22 mouse cellular contexts compared by ENCODE assay signal in the genomic region with DNA sequence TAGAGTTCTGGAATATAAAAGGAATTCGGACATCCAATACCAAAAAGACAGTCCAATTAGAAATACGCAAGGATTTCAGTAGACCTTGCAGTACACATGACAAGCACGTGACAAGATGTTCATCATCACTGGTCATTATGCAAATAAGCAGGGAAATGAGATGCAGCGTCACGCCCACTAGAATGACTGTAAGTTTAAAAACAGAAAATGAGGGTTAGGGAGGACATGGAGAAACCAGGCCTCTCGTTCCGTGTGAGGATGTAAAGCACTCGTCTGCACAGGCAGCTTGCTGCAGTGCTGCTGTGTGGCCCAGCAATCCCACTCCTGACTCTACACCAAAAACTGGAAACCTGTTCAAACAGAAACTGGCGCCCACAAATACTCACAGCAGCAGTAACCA. TPM values are rescaled to one million over a fixed set of nuclear protein-coding genes. Genes with fewer than 3 reads are reported as not detected.
DNase-seq lines count a peak whose midpoint lies in the region; ATAC-seq and TF ChIP-seq lines count a peak whose summit lies in the region.
"Had no signal": no experiment of that assay in that cellular context is flagged by ENCODE, and none has a peak within 500 bp of the region (broad histone marks: within the 10 kb centered on the region; RNA-seq: fewer than 3 reads in every experiment).

No protein-coding gene starts in this region.

- 0 out of 2 replicates have a peak, but pooled peaks have one; percentile 12 for ATAC-seq in forebrain, embryonic 15.5 days (replicated peaks)
- ATAC-seq in forebrain, embryonic 11.5 days (replicated peaks; ENCODE audit: low FRiP score), result no peak
- ATAC-seq in hindbrain, embryonic 16.5 days, result 0 out of 2 replicates have a peak, but pooled peaks have one; percentile 21
- no peak for ATAC-seq in hindbrain, embryonic 11.5 days (ENCODE audit: low FRiP score)
- 0 out of 2 replicates have a peak, but pooled peaks have one; percentile 31 for ATAC-seq in midbrain, postnatal 0 days (ENCODE audit: low FRiP score)
- ATAC-seq in midbrain, embryonic 11.5 days (ENCODE audit: low FRiP score), result no peak
- ATAC-seq: inflammation-experienced regulatory T-cells, adult 6 months; intestine, postnatal 0 days had no signal

- no peak overlapping the region for H3K9ac ChIP-seq in forebrain, embryonic 15.5 days (replicated peaks)
- H3K9ac ChIP-seq in forebrain, embryonic 11.5 days (ENCODE audit: low read length), result no peak overlapping the region
- H3K9ac ChIP-seq in hindbrain, embryonic 16.5 days (ENCODE audit: low read depth, low read length), result no peak overlapping the region
- no peak overlapping the region for H3K9ac ChIP-seq in hindbrain, embryonic 11.5 days (ENCODE audit: low read depth, low read length)
- no peak overlapping the region for H3K9ac ChIP-seq in midbrain, postnatal 0 days (replicated peaks; ENCODE audit: low read length, poor library complexity, severe bottlenecking)
- H3K9ac ChIP-seq in midbrain, embryonic 11.5 days (ENCODE audit: low read length), result no peak overlapping the region
- H3K9ac ChIP-seq: hindbrain, embryonic 13.5 days had no signal

- H3K4me3 ChIP-seq in forebrain, embryonic 15.5 days, result no peak overlapping the region
- H3K4me3 ChIP-seq in forebrain, embryonic 11.5 days (ENCODE audit: low read depth, low read length), result no peak overlapping the region
- H3K4me3 ChIP-seq in hindbrain, embryonic 16.5 days (ENCODE audit: low read length), result no peak overlapping the region
- H3K4me3 ChIP-seq in hindbrain, embryonic 11.5 days (ENCODE audit: low read depth, low read length), result no peak overlapping the region
- no peak overlapping the region for H3K4me3 ChIP-seq in midbrain, postnatal 0 days (ENCODE audit: low read depth, low read length)
- H3K4me3 ChIP-seq in midbrain, embryonic 11.5 days (ENCODE audit: low read depth, low read length), result no peak overlapping the region
- H3K4me3 ChIP-seq: embryonic facial prominence, embryonic 10.5 days; heart, embryonic 10.5 days; hindbrain, embryonic 13.5 days had no signal

- no peaks in the 10 kb centered on the region for H3K9me3 ChIP-seq in forebrain, embryonic 15.5 days
- H3K9me3 ChIP-seq in forebrain, embryonic 11.5 days (ENCODE audit: control insufficient read depth, low read length), result no peaks in the 10 kb centered on the region
- H3K9me3 ChIP-seq in hindbrain, embryonic 16.5 days (ENCODE audit: control insufficient read depth, low read length), result no peaks in the 10 kb centered on the region
- no peaks in the 10 kb centered on the region for H3K9me3 ChIP-seq in hindbrain, embryonic 11.5 days (ENCODE audit: control insufficient read depth, low read length)
- no peaks in the 10 kb centered on the region for H3K9me3 ChIP-seq in midbrain, postnatal 0 days (ENCODE audit: low read length)
- no peaks in the 10 kb centered on the region for H3K9me3 ChIP-seq in midbrain, embryonic 11.5 days (ENCODE audit: control insufficient read depth, low read length)
- H3K9me3 ChIP-seq: embryonic facial prominence, embryonic 10.5 days; heart, embryonic 10.5 days; hindbrain, embryonic 13.5 days had no signal

- no peak for DNase-seq in forebrain, embryonic 11.5 days (ENCODE audit: low spot score)
- DNase-seq in hindbrain, embryonic 11.5 days (ENCODE audit: low spot score), result no peak
- no peak for DNase-seq in midbrain, postnatal 0 days (ENCODE audit: low spot score)
- DNase-seq in midbrain, embryonic 11.5 days (ENCODE audit: low spot score, missing footprints), result no peak
- peak; percentile 55 for DNase-seq in splenic B cell, adult 2 months (ENCODE audit: low read depth, low spot score)
- no peak for DNase-seq in ovary, postnatal 10 days (ENCODE audit: low spot score)
- DNase-seq: adrenal gland, adult 2 months; adrenal gland, postnatal 25 days; cerebellum, adult 18-20 months; cerebellum, adult 9-11 months; cerebellum, postnatal 36 days; gastrocnemius, postnatal 10 days; heart, adult 18-20 months; heart, postnatal 10 days; heart, postnatal 4 days had no signal

- no peaks in the 10 kb centered on the region for H3K27me3 ChIP-seq in forebrain, embryonic 15.5 days
- H3K27me3 ChIP-seq in forebrain, embryonic 11.5 days (ENCODE audit: control insufficient read depth, insufficient read depth, low read length), result no peaks in the 10 kb centered on the region
- no peaks in the 10 kb centered on the region for H3K27me3 ChIP-seq in hindbrain, embryonic 16.5 days (replicated peaks; ENCODE audit: control insufficient read depth, insufficient read depth, low read length)
- H3K27me3 ChIP-seq in hindbrain, embryonic 11.5 days (ENCODE audit: control insufficient read depth, insufficient read depth, low read length), result no peaks in the 10 kb centered on the region
- H3K27me3 ChIP-seq in midbrain, postnatal 0 days (ENCODE audit: insufficient read depth, low read length), result no peaks in the 10 kb centered on the region
- no peaks in the 10 kb centered on the region for H3K27me3 ChIP-seq in midbrain, embryonic 11.5 days (ENCODE audit: control insufficient read depth, insufficient read depth, low read length)
- H3K27me3 ChIP-seq in splenic B cell, adult 2 months (ENCODE audit: control insufficient read depth, insufficient read depth, low read length, poor library complexity, severe bottlenecking), result no peaks in the 10 kb centered on the region
- H3K27me3 ChIP-seq: hindbrain, embryonic 13.5 days had no signal

- H3K27ac ChIP-seq in forebrain, embryonic 15.5 days (replicated peaks), result no peak overlapping the region
- no peak overlapping the region for H3K27ac ChIP-seq in forebrain, embryonic 11.5 days (ENCODE audit: low read depth, low read length)
- H3K27ac ChIP-seq in hindbrain, embryonic 16.5 days (ENCODE audit: low read depth, low read length), result no peak overlapping the region
- H3K27ac ChIP-seq in hindbrain, embryonic 11.5 days (ENCODE audit: low read depth, low read length), result no peak overlapping the region
- H3K27ac ChIP-seq in midbrain, postnatal 0 days (ENCODE audit: low read depth, low read length), result no peak overlapping the region
- H3K27ac ChIP-seq in midbrain, embryonic 11.5 days (ENCODE audit: low read depth, low read length), result no peak overlapping the region
- H3K27ac ChIP-seq: embryonic facial prominence, embryonic 10.5 days; heart, embryonic 10.5 days; hindbrain, embryonic 13.5 days had no signal

- H3K4me1 ChIP-seq in forebrain, embryonic 15.5 days, result peaks cover 7% of the 10 kb centered on the region; the same call in 1 of the 2 replicates
- H3K4me1 ChIP-seq in forebrain, embryonic 11.5 days (replicated peaks; ENCODE audit: control insufficient read depth, insufficient read depth, low read length), result no peaks in the 10 kb centered on the region
- H3K4me1 ChIP-seq in hindbrain, embryonic 16.5 days (ENCODE audit: control insufficient read depth, insufficient read depth, low read depth, low read length), result no peaks in the 10 kb centered on the region
- no peaks in the 10 kb centered on the region for H3K4me1 ChIP-seq in hindbrain, embryonic 11.5 days (replicated peaks; ENCODE audit: control insufficient read depth, insufficient read depth, low read length)
- H3K4me1 ChIP-seq in midbrain, postnatal 0 days (ENCODE audit: insufficient read depth, low read length), result no peaks in the 10 kb centered on the region
- no peaks in the 10 kb centered on the region for H3K4me1 ChIP-seq in midbrain, embryonic 11.5 days (ENCODE audit: control insufficient read depth, insufficient read depth, low read length)

- peaks cover 17% of the 10 kb centered on the region for H3K36me3 ChIP-seq in forebrain, embryonic 15.5 days
- H3K36me3 ChIP-seq in forebrain, embryonic 11.5 days (ENCODE audit: control insufficient read depth, insufficient read depth, low read length), result no peaks in the 10 kb centered on the region
- H3K36me3 ChIP-seq in hindbrain, embryonic 16.5 days (ENCODE audit: control insufficient read depth, insufficient read depth, low read length), result peaks cover 2% of the 10 kb centered on the region; the same call in 1 of the 2 replicates
- H3K36me3 ChIP-seq in hindbrain, embryonic 11.5 days (ENCODE audit: control insufficient read depth, insufficient read depth, low read length), result no peaks in the 10 kb centered on the region
- peaks cover 12% of the 10 kb centered on the region for H3K36me3 ChIP-seq in midbrain, postnatal 0 days (ENCODE audit: insufficient read depth, low read length)
- H3K36me3 ChIP-seq in midbrain, embryonic 11.5 days (ENCODE audit: control insufficient read depth, insufficient read depth, low read length), result 0 out of 2 replicates have a peak, but pooled peaks cover 3% of the 10 kb centered on the region
- no peaks in the 10 kb centered on the region for H3K36me3 ChIP-seq in splenic B cell, adult 2 months (ENCODE audit: control insufficient read depth, insufficient read depth, low read length, poor library complexity, severe bottlenecking)

- TF ChIP-seq CTCF in midbrain, postnatal 0 days (IDR thresholded peaks at IDR 0.05), result no peak

- no peak overlapping the region for H3K4me2 ChIP-seq in forebrain, embryonic 15.5 days (replicated peaks)
- no peak overlapping the region for H3K4me2 ChIP-seq in forebrain, embryonic 11.5 days (ENCODE audit: low read depth, low read length, severe bottlenecking)
- H3K4me2 ChIP-seq in hindbrain, embryonic 16.5 days (ENCODE audit: low read length), result no peak overlapping the region
- H3K4me2 ChIP-seq in hindbrain, embryonic 11.5 days (replicated peaks; ENCODE audit: low read depth, low read length), result no peak overlapping the region
- H3K4me2 ChIP-seq in midbrain, postnatal 0 days (ENCODE audit: low read depth, low read length, poor library complexity, severe bottlenecking), result no peak overlapping the region
- no peak overlapping the region for H3K4me2 ChIP-seq in midbrain, embryonic 11.5 days
- H3K4me2 ChIP-seq: hindbrain, embryonic 13.5 days had no signal

- WGBS in forebrain, embryonic 15.5 days, result 63% methylated on average over 9 of the region's 9 CpGs
- 87% methylated on average over 9 of the region's 9 CpGs for WGBS in forebrain, embryonic 11.5 days
- 73% methylated on average over 9 of the region's 9 CpGs for WGBS in hindbrain, embryonic 16.5 days
- WGBS in hindbrain, embryonic 11.5 days, result 90% methylated on average over 9 of the region's 9 CpGs
- 84% methylated on average over 9 of the region's 9 CpGs for WGBS in midbrain, postnatal 0 days
- WGBS in midbrain, embryonic 11.5 days, result 89% methylated on average over 9 of the region's 9 CpGs

RNA-seq across cellular contexts. Expression of a gene that starts 29.3 kb away (rescaled TPM):
- polyA plus RNA-seq in forebrain, embryonic 15.5 days (2015; fragmentation: Nextera tagmentation; extraction: Ambion mirVana), result 10.4 and 12.0 TPM in 2 replicates
- polyA plus RNA-seq in forebrain, embryonic 11.5 days (2014; fragmentation: Nextera tagmentation; extraction: Ambion mirVana), result 14.7 and 15.2 TPM in 2 replicates
- 11.2 and 12.3 TPM in 2 replicates for polyA plus RNA-seq in hindbrain, embryonic 16.5 days (2015; fragmentation: Nextera tagmentation; extraction: Ambion mirVana)
- polyA plus RNA-seq in hindbrain, embryonic 11.5 days (2014; fragmentation: Nextera tagmentation; extraction: Ambion mirVana), result 13.9 and 14.0 TPM in 2 replicates
- 17.0 and 18.5 TPM in 2 replicates for total RNA-seq in midbrain, postnatal 0 days (2014; rRNA removed)
- 7.6 and 9.2 TPM in 2 replicates for polyA plus RNA-seq in midbrain, postnatal 0 days (2015; fragmentation: Nextera tagmentation; extraction: Ambion mirVana)
- 14.6 and 14.9 TPM in 2 replicates for polyA plus RNA-seq in midbrain, embryonic 11.5 days (2014; fragmentation: Nextera tagmentation; extraction: Ambion mirVana)

Comparison
In these comparisons a context has a peak if more than half of its experiments do, and no peak if none do; other contexts are left out.
1. ATAC-seq: peak in forebrain, embryonic 15.5 days (single experiment), hindbrain, embryonic 16.5 days (single experiment) and midbrain, postnatal 0 days (single experiment); none in forebrain, embryonic 11.5 days (single experiment), hindbrain, embryonic 11.5 days (single experiment) and midbrain, embryonic 11.5 days (single experiment).